Mouse (Mus musculus) erythroblast, embryonic 14.5 days (primary cell): ENCODE data around the gene Neu2.

Source experiments
- GATA1 ChIP-seq: IDR thresholded peaks from 2 replicates; pipeline ENCODE4 v1.6.1; 2012; ENCODE audit warnings: low read length, inconsistent platforms, mixed read lengths
- TAL1 ChIP-seq: IDR thresholded peaks from 3 replicates; pipeline ENCODE4 v1.6.1; 2012; ENCODE audit warnings: low read length, inconsistent platforms, mixed read lengths

DNA sequence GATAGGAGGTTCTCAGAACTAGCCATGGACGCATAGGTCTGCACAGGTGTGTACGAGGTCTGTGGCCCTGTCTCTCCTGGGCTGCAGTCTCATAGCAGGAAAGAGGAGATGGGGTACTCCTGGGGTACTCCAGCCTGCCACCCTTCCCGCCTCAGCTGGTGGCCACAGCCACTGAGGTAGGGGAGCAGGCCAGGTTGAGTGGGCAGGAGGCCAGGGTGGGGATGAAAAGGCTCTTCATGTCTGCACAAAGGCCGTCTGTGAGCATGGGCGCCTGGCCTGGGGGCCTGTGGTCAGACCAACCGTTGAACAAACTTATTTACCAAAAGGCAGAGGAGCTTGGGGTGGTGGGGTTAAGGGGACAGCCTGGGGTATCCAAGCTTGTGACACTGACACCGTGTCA, 37.8 kb upstream of the Neu2 start:
- no peak for TF ChIP-seq TAL1
- no peak for TF ChIP-seq GATA1
